Mouse (Mus musculus) forebrain, postnatal 0 days (tissue): Measurements from ENCODE around the gene Sorbs1. TPM values are rescaled to one million over a fixed set of nuclear protein-coding genes. Genes with fewer than 3 reads are reported as not detected.
A peak's percentile ranks its signal among the peaks of the same experiment; 100 is the strongest.

Source experiments
- ATAC-seq: fragments of 200-750 bp; cut with Nextera tagmentation; 2 replicates; pipeline ENCODE4 v1.8.0; 2017; ENCODE audit warnings: mild to moderate bottlenecking, moderate library complexity
- DNase-seq: peaks from one replicate; pipeline ENCODE4 v3.0.0-alpha.2; 2015
- H3K27ac ChIP-seq: fragments of 300-500 bp; sonication (generic); 2 replicates; pipeline ENCODE4 v1.5.1; 2014; ENCODE audit warnings: low read depth, mild to moderate bottlenecking, antibody characterized with exemption, low read length, moderate library complexity, mixed read lengths
- H3K27me3 ChIP-seq: fragments of 300-500 bp; sonication (generic); 2 replicates; pipeline ENCODE4 v1.6.1; 2014; ENCODE audit warnings: mild to moderate bottlenecking, low read length, mixed read lengths; ENCODE audit not compliant: insufficient read depth
- H3K36me3 ChIP-seq: fragments of 300-500 bp; sonication (generic); 2 replicates; pipeline ENCODE4 v1.6.1; 2014; ENCODE audit warnings: mild to moderate bottlenecking, moderate library complexity; ENCODE audit not compliant: insufficient read depth
- H3K4me1 ChIP-seq: fragments of 300-500 bp; sonication (generic); 2 replicates; pipeline ENCODE4 v1.6.1; 2014; ENCODE audit warnings: antibody characterized with exemption; ENCODE audit not compliant: insufficient read depth
- H3K4me2 ChIP-seq: fragments of 300-500 bp; sonication (generic); 2 replicates; pipeline ENCODE4 v1.6.1; 2014; ENCODE audit warnings: low read depth, mild to moderate bottlenecking, moderate library complexity
- H3K4me3 ChIP-seq: fragments of 300-500 bp; sonication (generic); 2 replicates; pipeline ENCODE4 v1.5.1; 2014; ENCODE audit warnings: low read depth, low read length, mixed read lengths
- H3K9ac ChIP-seq: fragments of 300-500 bp; sonication (generic); 2 replicates; pipeline ENCODE4 v1.6.1; 2014; ENCODE audit warnings: mild to moderate bottlenecking
- H3K9me3 ChIP-seq: fragments of 300-500 bp; sonication (generic); 2 replicates; pipeline ENCODE4 v1.6.1; 2016; ENCODE audit warnings: low read length
- CTCF ChIP-seq: sonication (generic); IDR thresholded peaks from 2 replicates; pipeline ENCODE4 v1.5.1; 2016; ENCODE audit warnings: antibody characterized with exemption, control low read depth, low read depth
- WGBS: fragments of 180-500 bp; shearing (Covaris S2); extraction: QIAGEN DNeasy Blood & Tissue Kit; methylation state at CpG from one replicate; pipeline ENCODE4 v1.1.7; 2014; 5-methylcytosine and 5-hydroxymethylcytosine counted together
- polyA plus RNA-seq: library from polyadenylated mRNA; unstranded; fragments of >200 nt; fragmentation: Nextera tagmentation; extraction: Ambion mirVana; gene quantifications from 2 replicates; pipeline ENCODE4 v1.2.1, GENCODE M21; 2015
- total RNA-seq: library from RNA; depleted of rRNA; stranded (reverse); fragments of >200 nt; gene quantifications from 2 replicates; pipeline ENCODE4 v1.2.3, GENCODE M21; 2014

Gene Sorbs1
- total and polyA plus RNA-seq, 2 experiments from 2014 or later, result 51.8 to 74.9 TPM

DNA sequence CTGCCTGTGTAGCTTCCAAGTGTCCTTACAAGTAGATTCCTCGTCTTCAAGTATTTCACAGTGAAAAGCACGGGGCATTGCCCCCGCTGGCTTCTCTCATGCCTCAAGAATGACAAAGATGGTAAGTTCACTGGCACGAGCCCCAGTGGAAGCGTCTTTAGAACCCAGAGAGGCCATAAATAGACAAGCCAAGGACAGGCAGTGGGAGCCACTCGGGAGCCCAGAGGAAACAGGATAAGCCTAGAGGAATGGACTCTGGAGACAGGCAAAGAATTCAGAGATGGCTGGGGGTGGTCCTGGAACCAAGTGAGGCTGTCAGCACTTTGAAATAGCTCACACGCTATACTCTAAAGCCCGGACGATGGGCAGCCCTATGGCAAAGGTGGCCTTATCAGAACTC lies 45.8 kb downstream of the Sorbs1 start:
- Histone ChIP-seq H3K27me3 (no peaks in the 10 kb centered on the region), H3K4me3 (no peak overlapping the region), H3K9me3 (no peaks in the 10 kb centered on the region), H3K9ac (no peak overlapping the region), H3K27ac (no peak overlapping the region), H3K4me2 (no peak overlapping the region), H3K4me1 (peaks cover 19% of the 10 kb centered on the region), H3K36me3 (no peaks in the 10 kb centered on the region)
- ATAC-seq (no peak), DNase-seq (no peak)
- WGBS, result 85% methylated on average over 9 of the region's 9 CpGs
- TF ChIP-seq CTCF, result no peak

DNA sequence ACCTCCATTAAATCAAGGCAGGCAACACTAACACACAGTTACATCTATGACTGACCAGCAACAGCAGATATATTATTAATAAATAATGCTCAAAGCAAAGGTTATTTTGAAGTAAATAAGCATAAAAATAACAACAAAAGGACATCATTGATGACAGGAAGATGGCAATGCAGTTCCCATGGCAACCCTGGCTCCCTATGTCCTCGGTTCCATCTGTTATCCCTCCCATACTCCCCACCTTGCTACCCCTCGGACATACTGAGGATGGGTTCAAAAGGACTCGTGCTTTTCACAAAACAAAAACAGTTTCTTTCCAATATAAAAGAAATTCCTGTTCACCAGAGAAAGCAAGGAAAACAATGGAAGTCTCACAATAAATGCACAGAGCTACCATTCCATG lies 48.2 kb downstream of the Sorbs1 start:
- TF ChIP-seq CTCF, result no peak
- H3K27ac ChIP-seq, result no peak overlapping the region
- no peaks in the 10 kb centered on the region for H3K4me1 ChIP-seq
- no peak overlapping the region for H3K4me3 ChIP-seq
- no peaks in the 10 kb centered on the region for H3K9me3 ChIP-seq
- no peaks in the 10 kb centered on the region for H3K36me3 ChIP-seq
- no peak overlapping the region for H3K9ac ChIP-seq
- no peak overlapping the region for H3K4me2 ChIP-seq
- WGBS, result 19% methylated on average over 3 of the region's 3 CpGs
- DNase-seq, result no peak
- no peaks in the 10 kb centered on the region for H3K27me3 ChIP-seq
- ATAC-seq, result no peak

DNA sequence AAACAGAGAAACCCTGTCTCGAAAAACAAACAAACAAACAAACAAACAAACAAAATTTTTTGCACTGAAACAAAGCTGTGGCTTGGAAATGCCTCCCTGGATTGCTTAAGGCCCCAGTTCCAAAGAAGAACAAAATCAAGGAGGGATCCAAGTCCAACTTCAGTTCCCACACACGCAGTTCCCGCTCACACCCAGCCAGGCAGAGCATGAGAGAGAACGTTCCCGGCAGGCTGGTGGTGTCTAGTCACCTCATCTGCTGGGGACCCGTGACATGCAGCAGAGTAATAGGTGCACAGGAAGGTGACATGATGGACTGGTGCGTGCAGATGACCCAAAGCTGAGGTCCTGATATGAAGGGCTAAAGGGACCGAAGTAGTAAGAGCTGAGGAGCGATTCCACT lies 49.2 kb downstream of the Sorbs1 start:
- H3K27ac ChIP-seq, result no peak overlapping the region
- no peak for TF ChIP-seq CTCF
- H3K27me3 ChIP-seq, result no peaks in the 10 kb centered on the region
- H3K4me3 ChIP-seq, result no peak overlapping the region
- no peak for ATAC-seq
- H3K36me3 ChIP-seq, result no peaks in the 10 kb centered on the region
- no peak overlapping the region for H3K4me2 ChIP-seq
- no peaks in the 10 kb centered on the region for H3K9me3 ChIP-seq
- 85% methylated on average over 9 of the region's 9 CpGs for WGBS
- H3K4me1 ChIP-seq, result no peaks in the 10 kb centered on the region
- no peak overlapping the region for H3K9ac ChIP-seq
- no peak for DNase-seq

DNA sequence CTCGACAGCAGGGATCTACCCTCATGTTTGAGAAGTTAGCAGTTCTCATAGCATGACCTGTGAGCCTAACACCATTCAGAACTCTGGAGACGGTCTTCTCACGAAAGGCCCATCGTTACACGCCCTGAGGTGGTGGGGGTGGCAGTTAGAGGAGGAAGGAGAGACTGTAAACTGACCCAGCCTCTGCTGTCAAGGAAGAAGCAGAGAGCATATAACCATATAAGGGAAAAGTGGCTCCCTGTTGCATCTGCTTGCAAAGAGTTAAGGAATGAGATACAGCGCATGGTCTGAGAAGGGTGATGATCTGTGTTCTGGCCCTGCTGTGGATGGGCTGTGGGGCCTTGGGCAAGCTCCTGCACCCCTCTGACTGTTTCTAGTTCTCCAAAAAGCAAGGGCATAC lies 50.7 kb downstream of the Sorbs1 start:
- Histone ChIP-seq H3K27ac (no peak overlapping the region), H3K4me1 (no peaks in the 10 kb centered on the region), H3K36me3 (no peaks in the 10 kb centered on the region), H3K27me3 (no peaks in the 10 kb centered on the region), H3K4me2 (no peak overlapping the region), H3K9me3 (no peaks in the 10 kb centered on the region), H3K4me3 (no peak overlapping the region), H3K9ac (no peak overlapping the region)
- no peak for DNase-seq
- no peak for ATAC-seq
- no peak for TF ChIP-seq CTCF
- WGBS, result 84% methylated on average over 6 of the region's 6 CpGs

DNA sequence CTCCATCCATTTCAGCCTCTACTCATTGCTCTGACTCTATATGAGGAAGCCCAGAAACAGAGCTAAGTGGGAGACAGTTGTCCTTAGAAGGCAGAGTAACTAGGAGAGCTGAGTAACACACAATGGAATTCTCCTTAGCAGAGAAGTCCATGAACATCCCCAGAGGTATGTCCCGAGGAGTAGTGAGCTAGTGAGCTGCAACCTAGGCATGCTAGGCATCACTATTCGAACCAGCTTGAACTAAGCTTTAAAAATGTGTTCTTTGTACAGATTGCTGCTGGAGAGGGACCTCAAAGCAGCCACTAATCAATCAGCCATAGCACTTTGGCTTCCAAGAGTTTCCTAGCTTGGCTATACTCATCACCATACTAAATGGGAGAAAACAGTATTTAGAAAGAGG lies 51.1 kb downstream of the Sorbs1 start:
- Histone ChIP-seq H3K4me2 (no peak overlapping the region), H3K9ac (no peak overlapping the region), H3K9me3 (no peaks in the 10 kb centered on the region), H3K4me1 (no peaks in the 10 kb centered on the region), H3K4me3 (no peak overlapping the region), H3K36me3 (no peaks in the 10 kb centered on the region), H3K27me3 (no peaks in the 10 kb centered on the region), H3K27ac (no peak overlapping the region)
- DNase-seq, result no peak
- ATAC-seq, result no peak
- no peak for TF ChIP-seq CTCF
- WGBS, result 76% methylated on average over 2 of the region's 2 CpGs

DNA sequence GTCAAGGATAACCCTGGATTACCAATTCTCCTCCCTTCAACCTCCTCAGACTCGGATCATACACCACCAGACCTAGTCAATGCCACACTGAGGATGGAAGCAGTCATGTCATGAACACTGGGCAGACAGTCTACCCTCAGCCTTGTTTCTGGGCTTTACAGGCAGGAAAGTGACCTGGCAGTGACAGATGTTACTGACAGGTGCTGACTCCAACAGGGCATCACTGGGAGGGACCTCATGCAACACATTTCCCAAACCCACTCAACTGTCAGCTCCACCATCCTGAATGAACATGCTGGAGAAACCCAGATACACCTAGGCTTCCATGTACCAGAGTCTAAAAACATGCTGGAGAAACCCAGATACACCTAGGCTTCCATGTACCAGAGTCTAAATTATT lies 51.9 kb downstream of the Sorbs1 start:
- no peak overlapping the region for H3K9ac ChIP-seq
- H3K9me3 ChIP-seq, result no peaks in the 10 kb centered on the region
- no peak overlapping the region for H3K4me3 ChIP-seq
- WGBS, result 62% methylated on average over 1 of the region's 1 CpGs
- H3K4me1 ChIP-seq, result no peaks in the 10 kb centered on the region
- DNase-seq (no peak), ATAC-seq (no peak)
- no peak overlapping the region for H3K27ac ChIP-seq
- H3K27me3 ChIP-seq, result no peaks in the 10 kb centered on the region
- H3K4me2 ChIP-seq, result no peak overlapping the region
- H3K36me3 ChIP-seq, result no peaks in the 10 kb centered on the region
- no peak for TF ChIP-seq CTCF

DNA sequence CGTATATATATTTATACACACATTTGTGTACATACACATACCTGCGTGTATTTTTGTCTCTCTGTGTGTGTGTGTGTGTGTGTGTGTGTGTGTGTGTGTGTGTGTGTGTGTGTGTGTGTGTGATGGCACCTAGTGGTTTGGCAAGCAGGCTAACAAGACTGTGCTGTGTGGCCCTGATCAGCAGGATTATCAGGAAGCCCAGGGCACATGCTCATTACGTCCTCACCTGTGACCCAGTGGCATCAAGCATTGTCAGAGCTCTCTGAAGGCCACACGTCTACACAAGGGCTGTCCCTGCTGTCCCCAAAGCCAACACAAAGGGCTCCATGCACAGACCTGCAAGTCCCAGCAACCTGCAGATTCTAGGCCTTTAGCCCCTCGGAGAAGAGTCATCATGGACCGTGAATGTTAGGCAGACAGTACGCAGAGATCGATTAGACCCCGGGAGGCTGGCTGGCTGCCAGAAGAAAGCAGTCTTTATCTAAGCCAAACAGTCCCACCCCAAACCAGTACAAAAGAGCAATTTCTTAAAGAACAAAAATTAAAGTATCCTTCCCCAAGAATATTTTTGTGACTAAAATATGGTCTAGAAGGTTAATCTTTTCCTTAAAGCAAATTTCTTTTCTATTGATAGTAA lies 52.6 kb downstream of the Sorbs1 start:
- Histone ChIP-seq H3K9ac (no peak overlapping the region), H3K36me3 (no peaks in the 10 kb centered on the region), H3K27ac (no peak overlapping the region), H3K27me3 (no peaks in the 10 kb centered on the region), H3K4me1 (no peaks in the 10 kb centered on the region), H3K4me2 (no peak overlapping the region), H3K4me3 (no peak overlapping the region), H3K9me3 (no peaks in the 10 kb centered on the region)
- TF ChIP-seq CTCF, result no peak
- 41% methylated on average over 9 of the region's 9 CpGs for WGBS
- ATAC-seq (peak; percentile 18; the same call in 1 of the 2 replicates), DNase-seq (no peak)

DNA sequence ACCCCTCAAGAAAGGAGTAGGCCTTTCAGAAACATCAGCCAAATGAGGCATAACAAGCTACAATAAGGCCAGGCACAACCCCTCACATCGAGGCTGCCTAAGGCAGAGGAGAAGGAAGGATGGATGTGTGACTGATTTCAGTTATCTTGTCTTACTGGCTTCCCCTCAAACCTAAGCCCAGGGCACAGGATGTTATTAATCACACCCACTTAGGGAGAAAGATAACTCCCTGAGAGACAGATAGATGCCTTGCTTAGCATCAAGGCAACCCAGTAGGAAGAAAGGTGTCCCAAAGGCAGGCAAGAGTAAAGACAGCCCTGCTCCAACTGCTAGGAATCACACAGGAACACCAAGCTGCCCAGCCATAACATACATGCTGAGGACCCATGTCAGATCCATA lies 54.2 kb downstream of the Sorbs1 start:
- no peaks in the 10 kb centered on the region for H3K36me3 ChIP-seq
- WGBS, result 43% methylated on average over 1 of the region's 1 CpGs
- no peak for ATAC-seq

More for the DNA sequence above, 54.2 kb downstream of the Sorbs1 start:
- Histone ChIP-seq H3K9me3 (no peaks in the 10 kb centered on the region), H3K27ac (no peak overlapping the region), H3K4me1 (no peaks in the 10 kb centered on the region), H3K4me2 (no peak overlapping the region), H3K27me3 (no peaks in the 10 kb centered on the region), H3K4me3 (no peak overlapping the region), H3K9ac (no peak overlapping the region)
- DNase-seq, result no peak
- TF ChIP-seq CTCF, result no peak
